Mouse (Mus musculus) liver, embryonic 12.5 days (tissue): ENCODE data around the gene Brf1. TPM values are rescaled to one million over a fixed set of nuclear protein-coding genes. Genes with fewer than 3 reads are reported as not detected.

Source experiments
- ATAC-seq: fragments of 200-750 bp; cut with Nextera tagmentation; 2 replicates; pipeline ENCODE4 v1.8.0; 2017; ENCODE audit warnings: moderate number of reproducible peaks, mild to moderate bottlenecking, moderate library complexity
- H3K27ac ChIP-seq: fragments of 300-500 bp; sonication (generic); 2 replicates; pipeline ENCODE4 v1.5.1; 2016; ENCODE audit warnings: mild to moderate bottlenecking
- H3K27me3 ChIP-seq: fragments of 300-500 bp; sonication (generic); replicated peaks from 2 replicates; pipeline ENCODE4 v1.6.1; 2016; ENCODE audit warnings: mild to moderate bottlenecking, moderate library complexity
- H3K36me3 ChIP-seq: fragments of 300-500 bp; sonication (generic); 2 replicates; pipeline ENCODE4 v1.6.1; 2016; ENCODE audit warnings: mild to moderate bottlenecking, moderate library complexity
- H3K4me1 ChIP-seq: fragments of 300-500 bp; sonication (generic); 2 replicates; pipeline ENCODE4 v1.6.1; 2016
- H3K4me2 ChIP-seq: fragments of 300-500 bp; sonication (generic); 2 replicates; pipeline ENCODE4 v1.6.1; 2016; ENCODE audit warnings: mild to moderate bottlenecking, moderate library complexity
- H3K4me3 ChIP-seq: fragments of 300-500 bp; sonication (generic); 2 replicates; pipeline ENCODE4 v1.5.1; 2016; ENCODE audit warnings: mild to moderate bottlenecking, moderate library complexity
- H3K9ac ChIP-seq: fragments of 300-500 bp; sonication (generic); 2 replicates; pipeline ENCODE4 v1.6.1; 2016; ENCODE audit warnings: mild to moderate bottlenecking, moderate library complexity
- H3K9me3 ChIP-seq: fragments of 300-500 bp; sonication (generic); replicated peaks from 2 replicates; pipeline ENCODE4 v1.6.1; 2016; ENCODE audit warnings: mild to moderate bottlenecking, moderate library complexity
- WGBS: fragments of 180-500 bp; shearing (Covaris S2); methylation state at CpG from one replicate; pipeline ENCODE4 v1.1.7; 2016; ENCODE audit not compliant: insufficient replicate concordance; 5-methylcytosine and 5-hydroxymethylcytosine counted together
- polyA plus RNA-seq: library from polyadenylated mRNA; unstranded; fragments of >200 nt; fragmentation: Nextera tagmentation; extraction: Ambion mirVana; gene quantifications from 2 replicates; pipeline ENCODE4 v1.2.1, GENCODE M21; 2016

Gene Brf1
- polyA plus RNA-seq: 46.2 and 47.1 TPM in 2 replicates

DNA sequence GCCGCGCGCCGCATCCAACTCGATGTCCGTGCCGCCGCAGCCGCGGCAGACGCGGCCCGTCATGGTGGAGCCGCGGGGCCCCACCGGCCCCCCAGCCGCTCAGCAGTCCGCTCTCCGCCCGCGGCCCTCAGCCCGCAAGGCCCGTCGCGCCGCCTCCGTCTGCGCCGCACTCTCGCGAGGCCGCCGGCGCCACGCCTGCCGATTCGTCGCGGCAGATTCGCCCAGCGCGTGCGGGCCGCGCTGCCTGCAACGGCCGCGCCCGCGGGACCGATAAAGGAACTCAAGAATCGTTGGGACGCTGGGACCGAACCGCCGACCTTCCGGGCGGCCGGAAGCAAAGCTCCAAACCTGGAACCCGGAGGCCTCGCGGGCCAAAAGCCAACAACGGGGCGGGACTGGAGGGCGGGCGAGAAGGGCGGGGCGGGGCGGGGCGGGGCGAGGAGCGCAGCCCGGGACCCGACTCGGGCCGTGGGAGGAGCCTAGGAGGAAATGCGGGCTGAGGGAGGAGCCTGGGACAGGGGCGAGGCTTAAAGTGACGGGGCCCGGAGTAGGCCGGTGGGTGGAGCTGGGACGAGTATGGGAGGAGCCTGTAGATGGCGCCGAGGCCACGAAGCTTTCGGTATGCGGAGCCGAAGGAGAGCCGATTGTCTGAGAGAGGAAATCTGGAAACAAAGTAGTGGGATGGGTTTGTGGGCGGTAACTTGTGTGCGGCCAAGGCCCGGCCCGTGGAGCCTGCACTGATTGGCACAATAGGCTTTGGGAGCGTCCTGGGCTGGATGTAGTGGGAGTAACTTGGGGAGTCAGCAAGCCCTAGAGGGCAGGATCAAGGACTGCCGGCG is at the start of gene Brf1:
TSS of gene Brf1 (minus strand) at position 411 of the 839 bp plus-strand sequence.
- peak; percentile 96 for ATAC-seq
- H3K9me3 ChIP-seq: no peaks in the 10 kb centered on the region; the same call in 1 of the 2 replicates
- H3K9ac ChIP-seq: peak within 1 kb of the TSS; percentile 94
- H3K4me1 ChIP-seq: peaks cover 41% of the 10 kb centered on the region
- peak within 1 kb of the TSS; percentile 98 for H3K27ac ChIP-seq
- WGBS: under 1% methylated on average over 96 of the region's 96 CpGs
- H3K36me3 ChIP-seq: peaks cover 25% of the 10 kb centered on the region
- H3K4me3 ChIP-seq: peak within 1 kb of the TSS; percentile 91
- peak within 1 kb of the TSS; percentile 92 for H3K4me2 ChIP-seq
- H3K27me3 ChIP-seq: 0 out of 2 replicates have a peak, but pooled peaks cover 7% of the 10 kb centered on the region

- ATAC-seq: no peak
- peaks cover 92% of the 10 kb centered on the region for H3K36me3 ChIP-seq
- 65% methylated on average over 9 of the region's 9 CpGs for WGBS
Observed at GRCm38 (mm10) chr12:113049836-113050235, 49.3 kb upstream of the Brf1 start.

GRCm38 (mm10) chr12:113048103-113048502 is 47.6 kb upstream of the Brf1 start:
- ATAC-seq: no peak
- Histone ChIP-seq H3K4me2 (no peak overlapping the region), H3K36me3 (peaks cover 87% of the 10 kb centered on the region), H3K4me3 (no peak overlapping the region), H3K27me3 (no peaks in the 10 kb centered on the region), H3K4me1 (peaks cover 32% of the 10 kb centered on the region), H3K9me3 (no peaks in the 10 kb centered on the region), H3K9ac (no peak overlapping the region), H3K27ac (no peak overlapping the region)
- WGBS: 85% methylated on average over 5 of the region's 5 CpGs

More at GRCm38 (mm10) chr12:113049836-113050235, 49.3 kb upstream of the Brf1 start:
- H3K9me3 ChIP-seq: no peaks in the 10 kb centered on the region
- H3K27ac ChIP-seq: no peak overlapping the region
- H3K4me2 ChIP-seq: no peak overlapping the region
- H3K9ac ChIP-seq: no peak overlapping the region
- H3K4me1 ChIP-seq: peaks cover 15% of the 10 kb centered on the region
- H3K4me3 ChIP-seq: no peak overlapping the region
- H3K27me3 ChIP-seq: no peaks in the 10 kb centered on the region

DNA sequence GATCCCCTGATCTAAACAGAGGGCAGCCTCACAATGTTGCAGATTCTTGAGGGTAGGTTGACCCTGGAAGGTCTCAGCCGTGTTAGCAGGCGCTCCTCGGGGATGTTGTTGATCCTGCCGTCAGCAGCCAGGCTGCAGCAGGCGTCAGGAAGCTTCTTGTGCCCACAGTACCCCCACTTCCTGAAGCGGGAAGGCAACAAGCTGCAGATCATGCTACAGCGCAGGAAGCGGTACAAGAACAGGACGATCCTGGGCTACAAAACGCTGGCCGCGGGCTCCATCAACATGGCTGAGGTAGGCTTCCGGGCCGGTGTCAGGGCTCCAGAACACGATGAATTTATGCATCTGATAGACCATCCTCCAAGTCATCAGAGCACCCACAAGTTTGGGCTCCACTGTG is 46.4 kb upstream of the Brf1 start:
- no peaks in the 10 kb centered on the region for H3K9me3 ChIP-seq
- ATAC-seq: no peak
- no peaks in the 10 kb centered on the region for H3K27me3 ChIP-seq
- no peak overlapping the region for H3K9ac ChIP-seq
- peaks cover 44% of the 10 kb centered on the region for H3K4me1 ChIP-seq
- no peak overlapping the region for H3K27ac ChIP-seq
- WGBS: 81% methylated on average over 15 of the region's 15 CpGs
- no peak overlapping the region for H3K4me2 ChIP-seq
- H3K36me3 ChIP-seq: peaks cover 74% of the 10 kb centered on the region
- no peak overlapping the region for H3K4me3 ChIP-seq

DNA sequence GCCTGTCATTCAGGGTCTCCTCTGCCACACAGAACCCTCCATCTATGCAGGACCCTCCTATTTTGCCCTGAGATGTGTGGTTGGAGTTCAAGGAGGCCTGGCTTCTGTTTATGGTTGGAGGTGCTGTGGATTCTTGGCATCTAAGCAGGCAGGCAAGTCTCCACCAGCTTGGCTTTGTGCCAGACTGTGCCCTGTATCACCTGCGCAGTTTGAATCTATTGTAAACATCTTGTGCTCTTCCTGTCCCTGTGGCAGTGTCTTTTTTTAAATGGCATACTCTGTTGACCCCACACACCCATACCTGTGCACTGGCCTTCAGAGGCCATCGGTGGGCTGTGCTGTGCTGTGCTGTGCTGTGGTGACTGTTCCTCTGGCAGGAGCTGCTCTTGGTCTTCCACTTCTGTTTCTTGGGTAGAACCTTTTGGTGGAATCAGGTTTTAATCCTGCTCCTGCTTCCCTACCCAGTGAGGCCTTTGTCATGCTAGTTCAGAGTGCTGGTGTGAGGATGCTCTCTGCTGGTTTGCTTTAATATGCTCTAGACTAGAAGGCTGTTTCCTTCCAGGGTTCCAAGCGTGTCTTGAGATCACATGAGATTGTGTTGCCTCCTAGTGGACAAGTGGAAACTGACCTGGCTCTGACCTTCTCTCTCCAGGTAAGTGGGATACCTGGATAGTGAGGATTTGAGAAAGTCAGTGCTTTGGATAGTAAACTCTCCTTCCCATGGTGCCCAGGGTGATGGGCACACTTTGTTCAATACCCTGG is 44.6 kb upstream of the Brf1 start:
- 83% methylated on average over 3 of the region's 3 CpGs for WGBS
- H3K9ac ChIP-seq: 0 out of 2 replicates have a peak overlapping the region, but pooled peaks have one; percentile 20
- H3K27ac ChIP-seq: no peak overlapping the region
- no peak overlapping the region for H3K4me2 ChIP-seq
- H3K27me3 ChIP-seq: no peaks in the 10 kb centered on the region
- H3K4me1 ChIP-seq: peaks cover 51% of the 10 kb centered on the region
- no peak overlapping the region for H3K4me3 ChIP-seq
- H3K36me3 ChIP-seq: peaks cover 56% of the 10 kb centered on the region
- no peaks in the 10 kb centered on the region for H3K9me3 ChIP-seq
- ATAC-seq: no peak

DNA sequence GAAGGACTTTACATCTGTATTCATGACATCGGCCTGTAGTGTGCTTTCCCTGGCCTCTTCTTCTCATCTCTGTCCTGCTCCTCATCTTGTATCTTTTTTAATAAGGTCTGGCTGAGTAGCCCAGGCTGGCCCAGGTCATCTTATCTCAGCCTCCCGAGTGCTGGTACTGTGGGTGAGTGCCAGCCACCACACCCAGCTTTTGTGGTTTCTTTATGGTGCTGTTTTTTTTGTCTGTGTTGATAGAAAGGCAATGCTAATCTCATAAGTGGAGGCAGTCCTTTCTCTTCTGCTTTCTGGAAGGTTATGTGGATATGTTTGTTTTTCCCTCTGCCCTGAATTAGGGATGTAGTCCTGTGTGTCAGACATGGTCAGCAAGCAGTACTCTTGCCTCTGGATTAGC is 42.0 kb upstream of the Brf1 start:
- peaks cover 55% of the 10 kb centered on the region for H3K4me1 ChIP-seq
- no peaks in the 10 kb centered on the region for H3K27me3 ChIP-seq
- 43% methylated on average over 2 of the region's 2 CpGs for WGBS
- H3K9me3 ChIP-seq: no peaks in the 10 kb centered on the region
- H3K4me3 ChIP-seq: no peak overlapping the region
- H3K4me2 ChIP-seq: peak overlapping the region; percentile 49
- peak overlapping the region; percentile 83 for H3K27ac ChIP-seq
- peak; percentile 87 for ATAC-seq
- 0 out of 2 replicates have a peak overlapping the region, but pooled peaks have one; percentile 23 for H3K9ac ChIP-seq
- peaks cover 41% of the 10 kb centered on the region for H3K36me3 ChIP-seq

- ATAC-seq: peak; percentile 60
- 57% methylated on average over 15 of the region's 15 CpGs for WGBS
- Histone ChIP-seq H3K9ac (no peak overlapping the region), H3K9me3 (no peaks in the 10 kb centered on the region), H3K4me2 (no peak overlapping the region), H3K36me3 (peaks cover 33% of the 10 kb centered on the region), H3K4me3 (no peak overlapping the region), H3K4me1 (peaks cover 63% of the 10 kb centered on the region), H3K27me3 (no peaks in the 10 kb centered on the region), H3K27ac (peak overlapping the region; percentile 83)
Observed at GRCm38 (mm10) chr12:113041481-113042439, 41.3 kb upstream of the Brf1 start.

- WGBS: 72% methylated on average over 4 of the region's 4 CpGs
- 0 out of 2 replicates have a peak, but pooled peaks cover 4% of the 10 kb centered on the region for H3K36me3 ChIP-seq
Observed at GRCm38 (mm10) chr12:113038414-113038813, 37.9 kb upstream of the Brf1 start.

DNA sequence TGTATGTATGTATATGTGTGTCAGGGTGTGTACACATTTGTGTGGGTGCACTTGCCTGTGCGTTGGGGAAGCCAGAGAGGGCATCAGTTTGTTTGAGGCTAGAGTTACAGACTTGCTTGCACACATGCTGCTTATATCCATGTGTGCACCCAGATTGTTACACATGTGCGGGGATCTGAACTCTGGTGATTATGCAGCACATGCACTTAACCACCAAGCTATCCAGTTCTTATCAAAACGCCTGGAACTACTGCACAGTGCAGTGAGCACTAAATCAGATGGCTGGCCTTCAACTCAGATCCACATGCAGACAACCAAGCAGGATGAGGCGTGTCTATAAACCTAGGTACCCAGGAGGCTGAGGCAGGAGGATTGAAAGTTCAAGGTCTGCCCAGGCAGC is 36.5 kb upstream of the Brf1 start:
- no peaks in the 10 kb centered on the region for H3K27me3 ChIP-seq
- ATAC-seq: peak; percentile 72
- whole genome bisulfite sequencing: 38% methylated on average over 4 of the region's 4 CpGs
- H3K36me3 ChIP-seq: 0 out of 2 replicates have a peak, but pooled peaks cover 4% of the 10 kb centered on the region
- no peak overlapping the region for H3K4me2 ChIP-seq
- no peak overlapping the region for H3K4me3 ChIP-seq
- H3K27ac ChIP-seq: 0 out of 2 replicates have a peak overlapping the region, but pooled peaks have one; percentile 32
- no peaks in the 10 kb centered on the region for H3K9me3 ChIP-seq
- H3K4me1 ChIP-seq: peaks cover 73% of the 10 kb centered on the region
- H3K9ac ChIP-seq: no peak overlapping the region

More at GRCm38 (mm10) chr12:113038414-113038813, 37.9 kb upstream of the Brf1 start:
- Histone ChIP-seq H3K9me3 (no peaks in the 10 kb centered on the region), H3K4me3 (no peak overlapping the region), H3K4me1 (peaks cover 75% of the 10 kb centered on the region), H3K4me2 (no peak overlapping the region), H3K27ac (no peak overlapping the region), H3K9ac (no peak overlapping the region), H3K27me3 (no peaks in the 10 kb centered on the region)
- no peak for ATAC-seq

- Histone ChIP-seq H3K9me3 (no peaks in the 10 kb centered on the region), H3K4me3 (no peak overlapping the region), H3K27me3 (no peaks in the 10 kb centered on the region), H3K9ac (no peak overlapping the region; the same call in 1 of the 2 replicates), H3K4me2 (no peak overlapping the region), H3K36me3 (0 out of 2 replicates have a peak, but pooled peaks cover 4% of the 10 kb centered on the region), H3K27ac (no peak overlapping the region), H3K4me1 (peaks cover 77% of the 10 kb centered on the region)
- 49% methylated on average over 2 of the region's 2 CpGs for WGBS
- ATAC-seq: no peak
Observed at GRCm38 (mm10) chr12:113035093-113035492, 34.6 kb upstream of the Brf1 start.
